Mouse (Mus musculus) heart, adult 11 months (tissue): ENCODE results near the gene Lrrc42.
A peak's percentile ranks its signal among the peaks of the same experiment; 100 is the strongest.

Source experiments
- DNase-seq: peaks from one replicate; pipeline ENCODE4 v3.0.0; 2022

Lrrc42 gene

GRCm38 (mm10) chr4:107248061-107248460, 5.3 kb downstream of the Lrrc42 start:
- DNase-seq, result peak; percentile 82

- no peak for DNase-seq
Measured at GRCm38 (mm10) chr4:107247110-107247509, 6.2 kb downstream of the Lrrc42 start.

- no peak for DNase-seq
Measured at GRCm38 (mm10) chr4:107246040-107246439, 7.3 kb downstream of the Lrrc42 start.

- peak; percentile 66 for DNase-seq
Measured at GRCm38 (mm10) chr4:107245368-107245767, 8.0 kb downstream of the Lrrc42 start.

- DNase-seq, result peak; percentile 84
Measured at GRCm38 (mm10) chr4:107243365-107244333, 9.7 kb downstream of the Lrrc42 start.

- peak; percentile 70 for DNase-seq
Measured at GRCm38 (mm10) chr4:107240196-107240595, 13.1 kb downstream of the Lrrc42 start.

- DNase-seq, result peak; percentile 39
Measured at GRCm38 (mm10) chr4:107238253-107238652, 15.1 kb downstream of the Lrrc42 start.

GRCm38 (mm10) chr4:107232219-107232618, 21.1 kb downstream of the Lrrc42 start:
- peak; percentile 57 for DNase-seq

- DNase-seq, result peak; percentile 3
Measured at GRCm38 (mm10) chr4:107226313-107226712, 27.0 kb downstream of the Lrrc42 start.

- peak; percentile 97 for DNase-seq
Measured at GRCm38 (mm10) chr4:107223225-107224204, 29.8 kb downstream of the Lrrc42 start.

GRCm38 (mm10) chr4:107221524-107221923, 31.8 kb downstream of the Lrrc42 start:
- DNase-seq, result no peak

- DNase-seq, result peak; percentile 85
Measured at GRCm38 (mm10) chr4:107217574-107217973, 35.8 kb downstream of the Lrrc42 start.

GRCm38 (mm10) chr4:107213279-107214011, 39.9 kb downstream of the Lrrc42 start:
- peak; percentile 86 for DNase-seq

GRCm38 (mm10) chr4:107211936-107212335, 41.4 kb downstream of the Lrrc42 start:
- peak; percentile 58 for DNase-seq

GRCm38 (mm10) chr4:107211465-107211864, 41.9 kb downstream of the Lrrc42 start:
- no peak for DNase-seq

GRCm38 (mm10) chr4:107210483-107211097, 42.7 kb downstream of the Lrrc42 start:
- DNase-seq, result no peak

- DNase-seq, result no peak
Measured at GRCm38 (mm10) chr4:107208880-107209279, 44.5 kb downstream of the Lrrc42 start, which contains the start of gene Ldlrad1. Ldlrad1 (plus strand) TSS chr4:107209180.

- DNase-seq, result peak; percentile 68
Measured at GRCm38 (mm10) chr4:107207016-107207415, 46.3 kb downstream of the Lrrc42 start.

GRCm38 (mm10) chr4:107203001-107203400, 50.3 kb downstream of the Lrrc42 start:
- DNase-seq, result peak; percentile 70

GRCm38 (mm10) chr4:107201779-107202178, 51.6 kb downstream of the Lrrc42 start:
- peak; percentile 53 for DNase-seq

- DNase-seq, result peak; percentile 33
Measured at GRCm38 (mm10) chr4:107198072-107198471, 55.3 kb downstream of the Lrrc42 start.

- DNase-seq, result peak; percentile 9
Measured at GRCm38 (mm10) chr4:107196454-107196853, 56.9 kb downstream of the Lrrc42 start.
